Mouse (Mus musculus): ENCODE data around the gene Cyp4f15. TPM values are rescaled to one million over a fixed set of nuclear protein-coding genes. Genes with fewer than 3 reads are reported as not detected.
"Not testable (repeated sequence)": the region's sequence is repeated elsewhere in the genome, so short reads cannot be mapped to it uniquely, and the experiment has no call there.

Cyp4f15 gene
- polyA plus RNA-seq, 1 experiment from 2014 or later, result 0.23 TPM

DNA sequence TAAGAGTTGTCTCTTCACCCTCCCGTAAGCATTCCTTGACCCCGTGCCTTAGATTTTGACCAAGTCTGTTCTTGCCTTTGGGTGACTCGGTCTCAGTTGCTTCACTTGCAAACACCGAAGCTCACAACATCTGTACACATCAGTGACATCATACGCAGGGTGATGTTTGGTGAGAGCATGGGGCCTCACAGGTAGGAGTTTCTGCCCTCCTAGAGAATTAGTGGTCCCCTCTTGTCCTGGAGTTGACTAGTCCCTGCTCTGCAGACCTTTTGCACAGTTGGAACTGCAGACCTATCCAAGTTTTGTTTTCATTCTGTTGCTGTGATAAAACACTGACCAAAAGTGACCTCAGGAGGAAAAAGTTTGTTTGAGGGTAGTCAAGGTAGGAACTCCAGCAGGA is 1.3 kb downstream of the Cyp4f15 start:
- H3K4me1 ChIP-seq (replicated peaks), result peaks cover 6% of the 10 kb centered on the region; the same call in 1 of the 2 replicates
- H3K4me3 ChIP-seq (replicated peaks), result no peak overlapping the region
- no peak overlapping the region for H3K4me2 ChIP-seq
- ATAC-seq (ENCODE audit: insufficient number of reproducible peaks, insufficient read depth, low FRiP score, low TSS enrichment, low read depth), result no peak
- 92% methylated on average over 5 of the region's 5 CpGs for WGBS
- no peaks in the 10 kb centered on the region for H3K27me3 ChIP-seq
- no peaks in the 10 kb centered on the region for H3K9me3 ChIP-seq
- H3K9ac ChIP-seq (replicated peaks), result no peak overlapping the region
- no peak overlapping the region for H3K27ac ChIP-seq
- no peaks in the 10 kb centered on the region for H3K36me3 ChIP-seq

DNA sequence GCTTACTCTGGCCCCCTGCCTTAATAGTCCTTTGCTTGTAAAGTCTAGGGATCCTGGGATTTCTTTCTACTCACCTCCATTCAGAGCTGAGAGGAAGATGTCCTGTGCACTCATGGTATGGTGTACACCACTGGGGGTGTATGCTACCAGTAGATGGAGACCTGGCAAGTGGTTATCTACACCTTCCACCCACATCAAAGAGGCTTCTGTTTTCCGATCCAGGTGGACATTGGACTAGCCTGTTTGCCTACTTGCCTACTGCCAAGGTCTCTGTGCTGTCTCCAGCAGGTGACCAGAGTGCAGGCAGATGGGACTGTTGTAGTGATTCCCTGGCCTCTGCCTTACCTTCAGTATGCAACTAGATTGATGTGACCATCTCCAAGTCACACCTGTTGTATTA is 5.5 kb downstream of the Cyp4f15 start:
- ATAC-seq (ENCODE audit: insufficient number of reproducible peaks, insufficient read depth, low FRiP score, low TSS enrichment, low read depth), result no peak
- WGBS, result 92% methylated on average over 1 of the region's 1 CpGs

DNA sequence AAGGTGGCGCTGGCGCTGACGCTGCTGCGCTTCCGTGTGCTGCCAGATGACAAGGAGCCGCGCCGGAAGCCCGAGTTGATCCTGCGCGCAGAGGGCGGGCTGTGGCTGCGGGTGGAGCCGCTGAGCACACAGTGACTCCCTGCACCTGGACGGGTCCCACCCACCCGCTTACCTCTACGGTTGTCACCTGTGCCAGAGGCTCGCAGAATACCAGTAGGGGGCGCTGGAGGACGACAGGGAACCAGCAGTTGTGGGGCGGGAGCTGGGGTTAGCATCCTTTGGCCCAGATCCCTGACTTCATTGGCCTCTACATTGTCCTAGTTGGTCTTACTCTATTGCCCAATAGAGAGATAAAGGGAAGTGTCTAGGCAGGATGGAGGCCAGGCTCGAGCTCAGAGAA is 17.4 kb downstream of the Cyp4f15 start:
- Histone ChIP-seq H3K27ac (no peak overlapping the region), H3K4me3 (replicated peaks) (no peak overlapping the region), H3K9me3 (peaks cover 10% of the 10 kb centered on the region; the same call in 1 of the 2 replicates), H3K9ac (replicated peaks) (no peak overlapping the region), H3K4me1 (replicated peaks) (no peaks in the 10 kb centered on the region), H3K36me3 (no peaks in the 10 kb centered on the region), H3K4me2 (peak overlapping the region; percentile 33), H3K27me3 (no peaks in the 10 kb centered on the region; the same call in 1 of the 2 replicates)
- WGBS, result 41% methylated on average over 22 of the region's 22 CpGs
- ATAC-seq (ENCODE audit: insufficient number of reproducible peaks, insufficient read depth, low FRiP score, low TSS enrichment, low read depth), result no peak

More for the DNA sequence above, 5.5 kb downstream of the Cyp4f15 start:
- Histone ChIP-seq H3K27me3 (no peaks in the 10 kb centered on the region), H3K36me3 (no peaks in the 10 kb centered on the region), H3K9me3 (no peaks in the 10 kb centered on the region), H3K4me1 (replicated peaks) (no peaks in the 10 kb centered on the region), H3K4me3 (replicated peaks) (no peak overlapping the region), H3K4me2 (no peak overlapping the region), H3K27ac (no peak overlapping the region), H3K9ac (replicated peaks) (no peak overlapping the region)

DNA sequence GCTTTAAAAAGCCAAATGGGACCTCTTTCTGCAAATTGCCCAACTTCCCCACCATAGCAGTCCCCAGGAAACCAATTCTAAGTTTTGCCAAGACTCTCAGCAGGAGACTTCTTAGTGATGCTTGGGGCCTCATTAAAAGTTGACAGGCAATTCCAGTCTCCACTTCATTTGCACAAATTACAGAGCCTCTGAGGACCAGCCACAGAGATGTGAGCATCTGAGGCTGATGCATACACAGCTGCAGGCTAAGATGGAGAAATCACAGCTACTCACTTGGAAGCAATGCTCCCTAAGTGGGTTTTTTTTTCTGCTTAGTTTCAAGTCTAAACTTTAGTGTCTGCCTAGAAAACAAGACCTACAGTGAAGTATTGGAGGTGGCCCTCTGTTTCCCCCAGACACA is 25.1 kb downstream of the Cyp4f15 start:
- not testable (repeated sequence) for H3K4me3 ChIP-seq (replicated peaks); ATAC-seq (ENCODE audit: insufficient number of reproducible peaks, insufficient read depth, low FRiP score, low TSS enrichment, low read depth); H3K27me3 ChIP-seq; H3K27ac ChIP-seq; H3K4me1 ChIP-seq (replicated peaks); H3K9ac ChIP-seq (replicated peaks); H3K36me3 ChIP-seq; H3K4me2 ChIP-seq
- peaks cover 10% of the 10 kb centered on the region; the same call in 1 of the 2 replicates for H3K9me3 ChIP-seq

DNA sequence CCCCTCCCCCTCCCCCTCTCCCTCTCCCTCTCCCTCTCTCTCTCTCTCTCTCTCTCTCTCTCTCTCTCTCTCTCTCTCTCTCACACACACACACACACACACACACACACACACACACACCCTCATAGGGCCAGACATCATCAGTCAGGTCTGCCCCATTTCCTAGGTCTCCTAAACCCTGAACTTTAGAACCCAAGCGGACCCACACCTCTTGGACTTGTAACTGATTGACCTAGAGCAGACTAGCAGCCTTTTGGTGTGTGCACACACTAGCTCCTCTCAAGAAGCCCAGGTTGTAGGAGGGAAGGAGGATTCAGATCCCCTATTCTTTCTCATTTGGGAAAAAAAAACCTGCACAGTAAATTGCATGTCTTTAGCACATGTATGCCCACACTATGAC is 36.7 kb downstream of the Cyp4f15 start:
- not testable (repeated sequence) for H3K4me2 ChIP-seq; H3K27me3 ChIP-seq; H3K36me3 ChIP-seq; ATAC-seq (ENCODE audit: insufficient number of reproducible peaks, insufficient read depth, low FRiP score, low TSS enrichment, low read depth); H3K9ac ChIP-seq (replicated peaks); H3K4me3 ChIP-seq (replicated peaks); H3K4me1 ChIP-seq (replicated peaks); H3K27ac ChIP-seq
- 87% methylated on average over 1 of the region's 1 CpGs for WGBS
- peaks cover 14% of the 10 kb centered on the region for H3K9me3 ChIP-seq

- H3K27me3 ChIP-seq, result no peaks in the 10 kb centered on the region
- no peak overlapping the region for H3K4me2 ChIP-seq
- no peak overlapping the region for H3K9ac ChIP-seq (replicated peaks)
- ATAC-seq (ENCODE audit: insufficient number of reproducible peaks, insufficient read depth, low FRiP score, low TSS enrichment, low read depth), result no peak
- no peak overlapping the region for H3K4me3 ChIP-seq (replicated peaks)
- H3K4me1 ChIP-seq (replicated peaks), result no peaks in the 10 kb centered on the region
- H3K27ac ChIP-seq, result no peak overlapping the region
- peaks cover 13% of the 10 kb centered on the region for H3K9me3 ChIP-seq
- WGBS, result 78% methylated on average over 7 of the region's 7 CpGs
- no peaks in the 10 kb centered on the region for H3K36me3 ChIP-seq
Measured at GRCm38 (mm10) chr17:32722771-32723170, 37.3 kb downstream of the Cyp4f15 start.

GRCm38 (mm10) chr17:32726360-32726759 is 40.9 kb downstream of the Cyp4f15 start:
- not testable (repeated sequence) for H3K27me3 ChIP-seq; H3K4me1 ChIP-seq (replicated peaks); H3K4me2 ChIP-seq; H3K9ac ChIP-seq (replicated peaks); ATAC-seq (ENCODE audit: insufficient number of reproducible peaks, insufficient read depth, low FRiP score, low TSS enrichment, low read depth); H3K9me3 ChIP-seq; H3K27ac ChIP-seq; H3K36me3 ChIP-seq; H3K4me3 ChIP-seq (replicated peaks)

- Histone ChIP-seq H3K36me3 (no peaks in the 10 kb centered on the region), H3K4me1 (replicated peaks) (no peaks in the 10 kb centered on the region), H3K4me2 (no peak overlapping the region)
Measured at GRCm38 (mm10) chr17:32729029-32729428, 43.6 kb downstream of the Cyp4f15 start.

DNA sequence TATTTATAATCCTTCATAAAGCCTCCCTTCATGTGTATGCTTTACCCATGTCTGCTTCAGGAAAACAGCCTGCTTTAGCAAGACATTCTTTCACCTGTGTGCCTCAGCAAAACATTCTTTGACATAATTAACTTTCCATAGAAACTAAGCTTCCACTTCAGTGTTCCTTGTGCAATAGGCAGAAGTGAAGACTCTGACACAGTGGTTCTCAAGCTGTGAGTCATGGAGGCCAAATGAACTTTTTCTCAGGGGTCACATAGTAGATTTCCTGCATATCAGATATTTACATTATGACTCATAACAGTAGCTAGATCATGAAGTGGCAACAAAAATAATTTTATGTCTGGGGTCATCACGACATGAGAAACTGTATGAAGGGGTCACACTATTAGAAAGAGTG is 53.0 kb downstream of the Cyp4f15 start:
- WGBS, result 82% methylated on average over 1 of the region's 1 CpGs
- no peak overlapping the region for H3K4me2 ChIP-seq
- no peaks in the 10 kb centered on the region for H3K27me3 ChIP-seq
- H3K9ac ChIP-seq (replicated peaks), result no peak overlapping the region
- H3K4me1 ChIP-seq (replicated peaks), result no peaks in the 10 kb centered on the region
- H3K36me3 ChIP-seq, result no peaks in the 10 kb centered on the region
- no peaks in the 10 kb centered on the region for H3K9me3 ChIP-seq
- no peak overlapping the region for H3K4me3 ChIP-seq (replicated peaks)
- H3K27ac ChIP-seq, result no peak overlapping the region
- no peak for ATAC-seq (ENCODE audit: insufficient number of reproducible peaks, insufficient read depth, low FRiP score, low TSS enrichment, low read depth)

More at GRCm38 (mm10) chr17:32729029-32729428, 43.6 kb downstream of the Cyp4f15 start:
- no peak overlapping the region for H3K9ac ChIP-seq (replicated peaks)
- WGBS, result 74% methylated on average over 3 of the region's 3 CpGs
- H3K27me3 ChIP-seq, result no peaks in the 10 kb centered on the region
- H3K4me3 ChIP-seq (replicated peaks), result no peak overlapping the region
- no peak overlapping the region for H3K27ac ChIP-seq
- ATAC-seq (ENCODE audit: insufficient number of reproducible peaks, insufficient read depth, low FRiP score, low TSS enrichment, low read depth), result no peak
- H3K9me3 ChIP-seq, result peaks cover 5% of the 10 kb centered on the region; the same call in 1 of the 2 replicates

GRCm38 (mm10) chr17:32741057-32741456 is 55.6 kb downstream of the Cyp4f15 start:
- ATAC-seq (ENCODE audit: insufficient number of reproducible peaks, insufficient read depth, low FRiP score, low TSS enrichment, low read depth), result no peak
- H3K27me3 ChIP-seq, result no peaks in the 10 kb centered on the region

GRCm38 (mm10) chr17:32750611-32751010 is 65.2 kb downstream of the Cyp4f15 start:
- H3K4me3 ChIP-seq (replicated peaks), result no peak overlapping the region
- H3K4me1 ChIP-seq (replicated peaks), result no peaks in the 10 kb centered on the region
- H3K27me3 ChIP-seq, result no peaks in the 10 kb centered on the region
- no peak overlapping the region for H3K4me2 ChIP-seq
- 33% methylated on average over 5 of the region's 5 CpGs for WGBS
- no peak for ATAC-seq (ENCODE audit: insufficient number of reproducible peaks, insufficient read depth, low FRiP score, low TSS enrichment, low read depth)
- no peak overlapping the region for H3K9ac ChIP-seq (replicated peaks)
- H3K9me3 ChIP-seq, result no peaks in the 10 kb centered on the region
- no peak overlapping the region for H3K27ac ChIP-seq
- H3K36me3 ChIP-seq, result no peaks in the 10 kb centered on the region

More at GRCm38 (mm10) chr17:32741057-32741456, 55.6 kb downstream of the Cyp4f15 start:
- no peaks in the 10 kb centered on the region for H3K4me1 ChIP-seq (replicated peaks)
- no peaks in the 10 kb centered on the region for H3K36me3 ChIP-seq
- H3K9ac ChIP-seq (replicated peaks), result no peak overlapping the region
- no peak overlapping the region for H3K4me3 ChIP-seq (replicated peaks)
- H3K9me3 ChIP-seq, result no peaks in the 10 kb centered on the region
- 36% methylated on average over 1 of the region's 1 CpGs for WGBS
- H3K27ac ChIP-seq, result no peak overlapping the region
- no peak overlapping the region for H3K4me2 ChIP-seq

Measured in limb, embryonic 12.5 days (tissue).